Mouse (Mus musculus) heart, embryonic 13.5 days (tissue): ENCODE measurements at regions not wholly inside any gene's neighbourhood (a gene's known extent, or its start where the extent isn't known, plus 50 kb on each side); places are given as distances from the start of the nearest gene placed in this dataset.

Source experiments
- ATAC-seq: fragments of 200-750 bp; cut with Nextera tagmentation; 2 replicates; pipeline ENCODE4 v1.8.0; 2017; ENCODE audit warnings: moderate TSS enrichment; ENCODE audit not compliant: insufficient number of reproducible peaks, low FRiP score, low TSS enrichment; ENCODE audit errors: extremely low read depth
- H3K27ac ChIP-seq: fragments of 300-500 bp; sonication (generic); replicated peaks from 2 replicates; pipeline ENCODE4 v1.5.1; 2015; ENCODE audit warnings: moderate library complexity, mild to moderate bottlenecking, inconsistent platforms
- H3K27me3 ChIP-seq: fragments of 300-500 bp; sonication (generic); replicated peaks from 2 replicates; pipeline ENCODE4 v1.6.1; 2015; ENCODE audit warnings: mild to moderate bottlenecking, inconsistent platforms
- H3K36me3 ChIP-seq: fragments of 300-500 bp; sonication (generic); 2 replicates; pipeline ENCODE4 v1.6.1; 2015; ENCODE audit warnings: mild to moderate bottlenecking, inconsistent platforms
- H3K4me1 ChIP-seq: fragments of 300-500 bp; sonication (generic); 2 replicates; pipeline ENCODE4 v1.6.1; 2015; ENCODE audit warnings: inconsistent platforms
- H3K4me2 ChIP-seq: fragments of 300-500 bp; sonication (generic); 2 replicates; pipeline ENCODE4 v1.6.1; 2015; ENCODE audit warnings: inconsistent platforms, mild to moderate bottlenecking, moderate library complexity
- H3K4me3 ChIP-seq: fragments of 300-500 bp; sonication (generic); 2 replicates; pipeline ENCODE4 v1.5.1; 2015; ENCODE audit warnings: moderate library complexity, mild to moderate bottlenecking, inconsistent platforms
- H3K9ac ChIP-seq: fragments of 300-500 bp; sonication (generic); 2 replicates; pipeline ENCODE4 v1.6.1; 2015; ENCODE audit warnings: inconsistent platforms, mild to moderate bottlenecking, moderate library complexity
- H3K9me3 ChIP-seq: fragments of 300-500 bp; sonication (generic); 2 replicates; pipeline ENCODE4 v1.6.1; 2016; ENCODE audit warnings: inconsistent platforms
- WGBS: fragments of 180-500 bp; shearing (Covaris S2); methylation state at CpG from one replicate; pipeline ENCODE4 v1.1.7; 2015; ENCODE audit warnings: mixed read lengths; 5-methylcytosine and 5-hydroxymethylcytosine counted together

DNA sequence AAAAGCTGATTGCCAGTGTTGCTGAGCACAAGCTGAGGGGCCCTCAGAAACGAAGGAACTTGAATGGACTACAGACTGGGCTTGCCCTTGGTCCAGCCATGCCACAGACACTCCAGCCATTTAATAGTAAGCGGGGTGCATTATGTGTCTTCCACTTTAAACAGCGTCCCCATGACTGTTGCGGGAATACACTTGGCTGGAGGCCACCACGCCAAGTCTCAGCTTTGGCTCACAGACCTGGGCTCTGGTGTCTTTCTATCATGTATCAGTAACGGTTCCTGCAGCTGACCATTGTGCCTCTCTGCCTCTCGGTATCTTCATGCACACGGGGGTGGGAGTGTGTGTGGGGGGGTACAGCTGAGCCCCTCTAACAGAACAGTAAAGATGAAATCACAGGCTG, 62.0 kb upstream of the Sdk2 start:
- ATAC-seq: no peak
- 75% methylated on average over 8 of the region's 8 CpGs for WGBS
- Histone ChIP-seq H3K9ac (no peak overlapping the region), H3K4me3 (no peak overlapping the region), H3K4me2 (no peak overlapping the region), H3K27ac (no peak overlapping the region), H3K9me3 (no peaks in the 10 kb centered on the region), H3K36me3 (no peaks in the 10 kb centered on the region), H3K27me3 (0 out of 2 replicates have a peak, but pooled peaks cover 9% of the 10 kb centered on the region), H3K4me1 (peaks cover 11% of the 10 kb centered on the region)

DNA sequence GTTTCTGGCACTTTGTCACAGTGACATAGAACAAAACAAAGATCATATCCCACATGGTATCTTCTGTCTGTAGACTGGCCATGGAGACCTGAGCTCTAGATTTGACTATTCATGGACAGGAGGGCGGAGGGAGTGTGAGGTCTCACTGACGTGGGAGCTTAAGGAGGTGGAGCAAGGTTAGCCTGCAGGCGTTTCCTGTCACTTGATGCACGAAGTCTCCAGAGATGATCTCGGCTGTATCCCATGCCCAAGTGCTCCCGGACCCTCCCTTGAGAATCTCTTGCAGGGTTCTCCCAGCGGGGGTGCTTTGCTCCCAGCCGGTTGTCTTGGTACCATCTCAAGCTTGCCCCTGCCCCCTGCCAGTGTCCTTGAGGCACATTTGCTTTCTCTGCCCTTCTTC, 60.6 kb upstream of the Sdk2 start:
- H3K4me2 ChIP-seq: no peak overlapping the region
- WGBS: 26% methylated on average over 8 of the region's 8 CpGs
- H3K9ac ChIP-seq: no peak overlapping the region
- H3K4me3 ChIP-seq: no peak overlapping the region
- 0 out of 2 replicates have a peak, but pooled peaks cover 9% of the 10 kb centered on the region for H3K27me3 ChIP-seq
- H3K27ac ChIP-seq: no peak overlapping the region
- no peaks in the 10 kb centered on the region for H3K36me3 ChIP-seq
- no peak for ATAC-seq
- H3K9me3 ChIP-seq: no peaks in the 10 kb centered on the region
- peaks cover 11% of the 10 kb centered on the region for H3K4me1 ChIP-seq

DNA sequence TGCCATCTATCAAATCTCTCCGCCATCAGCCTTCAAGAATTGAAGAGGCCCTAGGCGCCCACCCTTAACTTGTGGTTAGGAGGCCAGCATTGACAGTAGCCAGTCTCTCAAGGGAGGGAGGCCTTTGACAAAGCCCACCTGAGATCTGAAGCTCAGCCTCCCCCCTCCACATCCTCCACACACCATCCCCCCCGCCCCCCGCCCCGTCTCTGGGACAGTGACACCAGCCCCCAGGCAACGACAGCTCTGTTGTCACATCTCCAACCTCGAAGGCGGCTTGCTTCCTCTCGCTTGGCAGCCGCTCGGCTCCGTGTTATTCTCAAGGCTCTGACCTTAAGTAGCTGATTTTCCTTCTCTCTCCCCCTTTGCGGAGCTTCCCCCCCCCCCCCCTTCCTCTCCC, 55.3 kb upstream of the Sdk2 start:
- no peaks in the 10 kb centered on the region for H3K36me3 ChIP-seq
- no peak for ATAC-seq
- WGBS: 31% methylated on average over 12 of the region's 13 CpGs
- no peak overlapping the region for H3K9ac ChIP-seq
- no peaks in the 10 kb centered on the region for H3K27me3 ChIP-seq
- no peak overlapping the region for H3K4me2 ChIP-seq
- no peaks in the 10 kb centered on the region for H3K9me3 ChIP-seq
- no peak overlapping the region for H3K4me3 ChIP-seq
- no peak overlapping the region for H3K27ac ChIP-seq
- peaks cover under 1% of the 10 kb centered on the region; the same call in 1 of the 2 replicates for H3K4me1 ChIP-seq

DNA sequence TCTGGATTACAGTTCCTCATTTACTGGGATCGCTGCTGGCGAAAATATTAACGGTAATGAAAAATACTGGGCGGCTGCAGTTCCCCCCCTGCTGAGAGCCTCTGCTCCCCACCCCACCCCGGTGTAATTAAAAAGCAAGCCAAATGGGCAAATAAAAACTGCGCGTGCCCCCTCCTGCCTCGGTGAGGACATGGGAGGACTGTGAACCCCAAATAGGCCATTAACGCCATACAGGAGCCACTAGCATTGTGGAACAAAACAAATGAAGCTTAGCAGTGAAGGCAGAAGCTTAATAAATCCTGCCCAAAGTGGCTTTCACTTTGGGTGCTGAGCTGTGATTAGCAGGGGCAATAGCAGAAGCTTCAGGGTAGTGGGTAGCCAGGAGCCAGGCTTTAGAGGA, 52.3 kb upstream of the Sdk2 start:
- Histone ChIP-seq H3K27me3 (no peaks in the 10 kb centered on the region), H3K9me3 (no peaks in the 10 kb centered on the region)
- 76% methylated on average over 9 of the region's 9 CpGs for WGBS

More for the DNA sequence above, 52.3 kb upstream of the Sdk2 start:
- no peaks in the 10 kb centered on the region for H3K36me3 ChIP-seq
- H3K4me2 ChIP-seq: no peak overlapping the region
- ATAC-seq: no peak
- H3K4me1 ChIP-seq: no peaks in the 10 kb centered on the region
- H3K27ac ChIP-seq: no peak overlapping the region
- no peak overlapping the region for H3K4me3 ChIP-seq
- no peak overlapping the region for H3K9ac ChIP-seq
